In genomic region chr5:65900862-65901265, GRCm38 (mm10) we compare ENCODE assay signal across 8 mouse cellular contexts. TPM values are rescaled to one million over a fixed set of nuclear protein-coding genes. Genes with fewer than 3 reads are reported as not detected.
DNase-seq lines count a peak whose midpoint lies in the region; ATAC-seq and TF ChIP-seq lines count a peak whose summit lies in the region.

No protein-coding gene starts in this region.

- no peak for TF ChIP-seq CTCF in stomach, postnatal 0 days (IDR thresholded peaks at IDR 0.05; ENCODE audit: low read depth)

- no peak overlapping the region for H3K4me3 ChIP-seq in stomach, embryonic 14.5 days (ENCODE audit: low read depth, low read length)
- no peak overlapping the region for H3K4me3 ChIP-seq in stomach, postnatal 0 days (ENCODE audit: low read depth, low read length)

- no peak overlapping the region for H3K9ac ChIP-seq in stomach, embryonic 14.5 days (replicated peaks; ENCODE audit: low read depth, low read length)
- no peak overlapping the region for H3K9ac ChIP-seq in stomach, postnatal 0 days (ENCODE audit: low read length)

- no peaks in the 10 kb centered on the region for H3K27me3 ChIP-seq in stomach, embryonic 14.5 days (ENCODE audit: control insufficient read depth, insufficient read depth, low read length)
- no peaks in the 10 kb centered on the region for H3K27me3 ChIP-seq in stomach, postnatal 0 days (ENCODE audit: control insufficient read depth, insufficient read depth, low read length)

- 0 out of 2 replicates have a peak, but pooled peaks have one; percentile 37 for ATAC-seq in stomach, embryonic 14.5 days (ENCODE audit: insufficient number of reproducible peaks, insufficient read depth, low FRiP score, low read depth)
- ATAC-seq in stomach, postnatal 0 days (ENCODE audit: low FRiP score, low TSS enrichment), result no peak

- 49% methylated on average over 7 of the region's 7 CpGs for WGBS in stomach, embryonic 14.5 days
- WGBS in stomach, postnatal 0 days, result 34% methylated on average over 7 of the region's 7 CpGs

- peak; percentile 57 for DNase-seq in cerebellum, postnatal 10 days
- no peak for DNase-seq in cerebellum, adult 11 months
- DNase-seq in stomach, postnatal 0 days (ENCODE audit: low spot score), result no peak
- DNase-seq in kidney, postnatal 4 days, result peak; percentile 40 to 63
- DNase-seq in retina, postnatal 1 day, result peak; percentile 59
- DNase-seq in urinary bladder, postnatal 14 days (ENCODE audit: low spot score), result no peak
- no peak for DNase-seq in urinary bladder, adult 2 months (ENCODE audit: low spot score)

- H3K36me3 ChIP-seq in stomach, embryonic 14.5 days (ENCODE audit: control insufficient read depth, insufficient read depth, low read length), result no peaks in the 10 kb centered on the region
- H3K36me3 ChIP-seq in stomach, postnatal 0 days (ENCODE audit: control insufficient read depth, insufficient read depth, low read length), result no peaks in the 10 kb centered on the region

- no peak overlapping the region for H3K27ac ChIP-seq in stomach, embryonic 14.5 days (ENCODE audit: low read length)
- no peak overlapping the region for H3K27ac ChIP-seq in stomach, postnatal 0 days (replicated peaks)

- no peak for TF ChIP-seq EP300 in stomach, postnatal 0 days (optimal IDR thresholded peaks at IDR 0.05)

- no peaks in the 10 kb centered on the region for H3K4me1 ChIP-seq in stomach, embryonic 14.5 days (ENCODE audit: control insufficient read depth, insufficient read depth, low read length)
- no peaks in the 10 kb centered on the region for H3K4me1 ChIP-seq in stomach, postnatal 0 days (replicated peaks; ENCODE audit: control insufficient read depth, insufficient read depth)

- no peak overlapping the region for H3K4me2 ChIP-seq in stomach, embryonic 14.5 days (replicated peaks; ENCODE audit: low read depth, low read length)
- H3K4me2 ChIP-seq in stomach, postnatal 0 days (replicated peaks; ENCODE audit: low read depth), result no peak overlapping the region

- H3K9me3 ChIP-seq in stomach, embryonic 14.5 days (ENCODE audit: control insufficient read depth, low read depth, low read length), result peaks cover 15% of the 10 kb centered on the region; the same call in 1 of the 2 replicates
- peaks cover 8% of the 10 kb centered on the region for H3K9me3 ChIP-seq in stomach, postnatal 0 days (ENCODE audit: control insufficient read depth, low read length)

RNA-seq across cellular contexts. Expression of gene Chrna9, which starts 33.9 kb away (rescaled TPM):
- not detected in 2 replicates for polyA plus RNA-seq in stomach, embryonic 14.5 days (2014; fragmentation: Nextera tagmentation; extraction: Ambion mirVana)
- polyA plus RNA-seq in stomach, postnatal 0 days (2015; fragmentation: Nextera tagmentation; extraction: Ambion mirVana), result not detected in 2 replicates
- not detected in 2 replicates for polyA plus RNA-seq in urinary bladder, adult 2 months (2012; rRNA removed)

RNA-seq across cellular contexts. Expression of gene Rhoh, which starts 39.9 kb away (rescaled TPM):
- 0.67 TPM in 2 replicates for polyA plus RNA-seq in stomach, embryonic 14.5 days (2014; fragmentation: Nextera tagmentation; extraction: Ambion mirVana)
- 0.47 and 0.51 TPM in 2 replicates for polyA plus RNA-seq in stomach, postnatal 0 days (2015; fragmentation: Nextera tagmentation; extraction: Ambion mirVana)
- 1.0 and 1.3 TPM in 2 replicates for polyA plus RNA-seq in urinary bladder, adult 2 months (2012; rRNA removed)

Comparison
In these comparisons a context has a peak if more than half of its experiments do, and no peak if none do; other contexts are left out.
1. DNase-seq: peak in cerebellum, postnatal 10 days (2 of 2), kidney, postnatal 4 days (2 of 2) and retina, postnatal 1 day (single experiment); none in cerebellum, adult 11 months (single experiment), stomach, postnatal 0 days (single experiment), urinary bladder, postnatal 14 days (single experiment) and urinary bladder, adult 2 months (single experiment).